Mouse (Mus musculus) B cell, adult 62 days (primary cell): ENCODE data around the gene Fmo5. TPM values are rescaled to one million over a fixed set of nuclear protein-coding genes. Genes with fewer than 3 reads are reported as not detected.

Experiments used
- total RNA-seq: library from RNA; stranded (reverse); gene quantifications from 4 replicates; pipeline ENCODE4 v1.2.4, GENCODE M21; 2023

The Fmo5 gene
- 8.9 to 9.3 TPM (median 9.1 TPM) in 4 replicates for total RNA-seq

GRCm38 (mm10) chr3:97628391-97629001 lies at the start of gene Fmo5:
TSS of gene Fmo5 (plus strand) at chr3:97628804.

GRCm38 (mm10) chr3:97609845-97610410 lies 18.7 kb upstream of the Fmo5 start, which contains the start of gene Chd1l:
TSS of gene Chd1l (minus strand) at chr3:97610203.

GRCm38 (mm10) chr3:97657655-97658411 lies 29.2 kb downstream of the Fmo5 start, which contains the start of gene Prkab2:
TSS of gene Prkab2 (plus strand) at chr3:97658193.

GRCm38 (mm10) chr3:97674644-97675110 lies 46.1 kb downstream of the Fmo5 start, which contains the start of gene Gm17651:
TSS of gene Gm17651 (minus strand) at chr3:97674694.

Other genes starting within 250 kb of the Fmo5 start
- gene Olfr1402, start 206.8 kb upstream of the Fmo5 start, total RNA-seq = not detected in 4 replicates
- 30.2 to 36.2 TPM (median 33.3 TPM) in 4 replicates for gene Chd1l, start 18.6 kb upstream of the Fmo5 start, total RNA-seq
- 8.1 to 10.1 TPM (median 8.5 TPM) in 4 replicates for gene Prkab2, start 29.4 kb downstream of the Fmo5 start, total RNA-seq
- not detected in 4 replicates for gene Gm17651, start 45.9 kb downstream of the Fmo5 start, total RNA-seq